Mouse (Mus musculus) olfactory bulb, adult 2 months (tissue): ENCODE measurements around the gene Pde8b. TPM values are rescaled to one million over a fixed set of nuclear protein-coding genes. Genes with fewer than 3 reads are reported as not detected.
A peak's percentile ranks its signal among the peaks of the same experiment; 100 is the strongest.

Experiments used
- H3K27ac ChIP-seq: fragments of 200-500 bp; 2 replicates; pipeline ENCODE4 v1.5.1; 2012; ENCODE audit warnings: low read depth, low read length; ENCODE audit not compliant: insufficient read depth
- H3K4me1 ChIP-seq: fragments of 200-500 bp; 2 replicates; pipeline ENCODE4 v1.6.1; 2012; ENCODE audit warnings: low read length; ENCODE audit not compliant: control insufficient read depth, insufficient read depth
- H3K4me3 ChIP-seq: fragments of 200-500 bp; 2 replicates; pipeline ENCODE4 v1.5.1; 2012; ENCODE audit warnings: mild to moderate bottlenecking, low read depth, low read length, moderate library complexity; ENCODE audit not compliant: insufficient read depth
- CTCF ChIP-seq: fragments of 200-500 bp; IDR thresholded peaks from 2 replicates; pipeline ENCODE4 v1.5.1; 2012; ENCODE audit warnings: low read depth, mild to moderate bottlenecking, low read length, moderate library complexity; ENCODE audit not compliant: insufficient read depth
- POLR2A ChIP-seq: fragments of 200-500 bp; IDR thresholded peaks from 2 replicates; pipeline ENCODE4 v1.6.1; 2012; ENCODE audit warnings: mild to moderate bottlenecking, low read depth, low read length, moderate library complexity; ENCODE audit not compliant: insufficient read depth
- WGBS: fragments of 180-500 bp; shearing (Covaris S2); methylation state at CpG from one replicate; pipeline ENCODE4 v1.1.7; 2018; 5-methylcytosine and 5-hydroxymethylcytosine counted together
- polyA plus RNA-seq: library from polyadenylated mRNA; stranded (reverse); fragments of >200 nt; gene quantifications from 2 replicates; pipeline ENCODE4 v1.2.4, GENCODE M21; 2012; ENCODE audit warnings: low replicate concordance; ENCODE audit not compliant: missing spikeins, insufficient read depth, insufficient read length

Gene Pde8b
- polyA plus RNA-seq, 1 experiment, result not detected

GRCm38 (mm10) chr13:95007281-95007680 lies 242.9 kb downstream of the Pde8b start:
- WGBS, result 83% methylated on average over 8 of the region's 8 CpGs

DNA sequence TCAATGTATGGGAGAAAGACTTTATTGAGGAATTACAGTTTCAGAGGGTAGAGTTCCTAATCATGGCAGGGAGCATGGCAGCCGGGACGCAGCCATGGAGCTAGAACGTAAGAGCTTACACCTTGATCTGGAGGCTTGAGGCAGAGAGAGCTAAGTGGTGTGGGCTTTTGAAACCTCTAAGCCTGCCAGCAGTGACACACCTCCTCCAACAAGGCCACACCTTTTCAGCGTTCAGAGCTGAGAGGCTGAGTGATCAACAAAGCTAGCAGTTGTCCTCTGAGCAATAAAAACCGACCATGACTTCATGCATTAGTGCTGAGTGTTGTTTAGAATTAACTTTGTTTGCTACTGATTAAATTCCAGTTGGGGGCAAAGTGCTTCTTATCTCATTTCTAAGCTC lies 259.6 kb downstream of the Pde8b start:
- Histone ChIP-seq H3K27ac (no peak overlapping the region), H3K4me3 (no peak overlapping the region), H3K4me1 (no peaks in the 10 kb centered on the region)
- 73% methylated on average over 5 of the region's 5 CpGs for WGBS
- TF ChIP-seq POLR2A, result no peak
- no peak for TF ChIP-seq CTCF

More at GRCm38 (mm10) chr13:95007281-95007680, 242.9 kb downstream of the Pde8b start:
- Histone ChIP-seq H3K27ac (no peak overlapping the region), H3K4me3 (no peak overlapping the region), H3K4me1 (no peaks in the 10 kb centered on the region)
- TF ChIP-seq CTCF (no peak), POLR2A (no peak)

- no peak overlapping the region for H3K4me3 ChIP-seq
- 44% methylated on average over 7 of the region's 7 CpGs for WGBS
- H3K4me1 ChIP-seq, result peaks cover 2% of the 10 kb centered on the region; the same call in 1 of the 2 replicates
- TF ChIP-seq POLR2A (no peak), CTCF (no peak)
- no peak overlapping the region for H3K27ac ChIP-seq
These were observed 271.1 kb downstream of the Pde8b start for GRCm38 (mm10) chr13:94979081-94979480.

DNA sequence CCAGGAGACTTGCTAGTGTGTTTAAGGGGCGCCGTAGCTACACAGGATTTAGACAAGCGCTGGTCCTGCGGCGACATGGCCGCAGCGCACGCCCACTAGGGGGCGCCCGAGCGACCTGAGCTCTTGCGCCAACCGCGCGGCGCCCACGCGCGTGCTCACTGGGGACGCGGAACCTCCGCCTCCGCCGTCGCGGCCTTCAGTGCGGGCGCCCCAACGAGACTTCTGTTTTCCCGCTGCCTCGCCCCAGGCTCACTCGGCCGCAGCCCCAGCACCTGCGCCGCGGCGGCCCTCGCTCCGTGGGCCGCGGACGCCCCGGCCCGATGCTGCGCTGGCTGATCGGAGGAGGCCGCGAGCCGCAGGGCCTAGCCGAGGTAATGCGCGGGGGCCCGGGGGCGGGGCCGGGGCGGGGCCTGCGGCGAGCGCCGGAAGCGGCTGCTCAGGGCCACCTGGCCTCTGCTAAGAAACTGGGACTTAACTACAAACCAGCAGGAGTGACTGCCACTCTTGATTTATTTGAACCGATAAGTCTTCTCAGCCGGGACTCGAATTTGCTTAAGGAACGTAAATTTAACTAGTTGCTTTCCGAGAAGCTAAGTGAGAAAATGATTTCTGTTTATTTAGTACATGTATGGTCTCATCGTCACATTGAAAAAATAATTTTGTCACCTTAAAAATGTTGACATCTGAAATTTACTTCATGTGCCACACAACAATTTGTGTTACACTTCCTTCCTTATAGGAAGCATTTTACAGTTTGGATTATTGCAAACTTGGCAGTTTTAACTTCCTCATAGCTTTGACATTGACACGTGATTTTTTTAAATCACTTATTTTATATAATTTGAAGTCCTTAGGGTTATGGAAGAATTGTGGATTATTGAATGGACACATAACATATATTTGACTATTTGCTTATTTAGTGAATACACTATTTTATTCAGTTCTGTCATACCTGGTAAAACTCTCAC lies 273.6 kb downstream of the Pde8b start, which contains the start of gene Wdr41:
Gene Wdr41, plus strand, starts transcription at position 126 of the 968 bp plus-strand sequence.
- TF ChIP-seq CTCF, result peak; percentile 98
- TF ChIP-seq POLR2A, result peak; percentile 78; the same call in 1 of the 2 replicates
- under 1% methylated on average over 68 of the region's 68 CpGs for WGBS
- Histone ChIP-seq H3K4me3 (peak within 1 kb of the TSS; percentile 92), H3K4me1 (peaks cover 2% of the 10 kb centered on the region; the same call in 1 of the 2 replicates), H3K27ac (peak within 1 kb of the TSS; percentile 97)

GRCm38 (mm10) chr13:94975828-94976218 lies 274.3 kb downstream of the Pde8b start:
- 10% methylated on average over 9 of the region's 9 CpGs for WGBS
- TF ChIP-seq POLR2A (no peak), CTCF (no peak)

More at GRCm38 (mm10) chr13:94975828-94976218, 274.3 kb downstream of the Pde8b start:
- no peak overlapping the region for H3K27ac ChIP-seq
- H3K4me1 ChIP-seq, result peaks cover 2% of the 10 kb centered on the region; the same call in 1 of the 2 replicates
- H3K4me3 ChIP-seq, result peak overlapping the region; percentile 92

Other genes with a start within 250 kb of the Pde8b start
- not detected in 2 replicates for gene Zbed3, start 73.3 kb upstream of the Pde8b start, polyA plus RNA-seq
- gene Aggf1, start 125.0 kb upstream of the Pde8b start, polyA plus RNA-seq, result not detected in 2 replicates
- not detected in 2 replicates for gene Crhbp, start 194.6 kb upstream of the Pde8b start, polyA plus RNA-seq
- not detected in 2 replicates for gene S100z, start 228.4 kb upstream of the Pde8b start, polyA plus RNA-seq